Mouse (Mus musculus) MEL (cell line): ENCODE data around the gene Rbm25. TPM values are rescaled to one million over a fixed set of nuclear protein-coding genes. Genes with fewer than 3 reads are reported as not detected.

ENCODE experiments used
- DNase-seq: peaks from one replicate; pipeline ENCODE4 v3.0.0; 2011; ENCODE audit warnings: low read depth, low spot score
- H3K27ac ChIP-seq: 2 replicates; pipeline ENCODE4 v1.5.1; 2012; ENCODE audit warnings: low read depth, mild to moderate bottlenecking, control low read depth, low read length, moderate library complexity; ENCODE audit not compliant: control insufficient read depth
- H3K27me3 ChIP-seq, 2 experiments: fragments of 150-350 bp in 1 of 2; sonication (generic) in 1 of 2; 2 replicates each; pipeline ENCODE4 v1.6.1; 2012; ENCODE audit warnings: low read length in 2 of 2, mild to moderate bottlenecking in 2 of 2, improper control_type of control experiment in 1 of 2, moderate library complexity in 1 of 2; ENCODE audit not compliant: insufficient read depth in 2 of 2, control insufficient read depth in 1 of 2
- H3K36me3 ChIP-seq, 2 experiments: 2 replicates each; pipeline ENCODE4 v1.6.1; 2012 to 2014; ENCODE audit warnings: low read length in 2 of 2, improper control_type of control experiment in 1 of 2, inconsistent platforms in 1 of 2, mild to moderate bottlenecking in 1 of 2; ENCODE audit not compliant: insufficient read depth in 2 of 2, control insufficient read depth in 1 of 2
- H3K4me1 ChIP-seq, 2 experiments: fragments of 150-350 bp in 1 of 2; sonication (generic) in 1 of 2; 2 replicates each; pipeline ENCODE4 v1.6.1; 2012; ENCODE audit warnings: low read length in 2 of 2, improper control_type of control experiment in 1 of 2, mild to moderate bottlenecking in 1 of 2; ENCODE audit not compliant: insufficient read depth in 2 of 2, control insufficient read depth in 1 of 2
- H3K4me3 ChIP-seq, 2 experiments: fragments of 150-350 bp in 1 of 2; sonication (generic) in 1 of 2; 2 replicates each; pipeline ENCODE4 v1.5.1; 2012; ENCODE audit warnings: low read depth in 2 of 2, low read length in 2 of 2, mild to moderate bottlenecking in 2 of 2, moderate library complexity in 2 of 2, control low read depth in 1 of 2, improper control_type of control experiment in 1 of 2; ENCODE audit not compliant: control insufficient read depth in 1 of 2, insufficient read depth in 1 of 2
- H3K79me2 ChIP-seq: 2 replicates; pipeline ENCODE4 v1.6.1; 2012; ENCODE audit warnings: mild to moderate bottlenecking, low read length, moderate library complexity; ENCODE audit not compliant: control insufficient read depth, poor library complexity, insufficient read depth
- H3K9ac ChIP-seq: 2 replicates; pipeline ENCODE4 v1.6.1; 2012; ENCODE audit warnings: low read depth, mild to moderate bottlenecking, control low read depth, low read length, moderate library complexity; ENCODE audit not compliant: control insufficient read depth, poor library complexity, severe bottlenecking
- H3K9me3 ChIP-seq: fragments of 150-350 bp; sonication (generic); replicated peaks from 2 replicates; pipeline ENCODE4 v1.6.1; 2012; ENCODE audit warnings: mild to moderate bottlenecking, low read length, improper control_type of control experiment, moderate library complexity; ENCODE audit not compliant: insufficient read depth
- BHLHE40 ChIP-seq: IDR thresholded peaks from 2 replicates; pipeline ENCODE4 v1.6.1; 2012; ENCODE audit warnings: low read depth, mild to moderate bottlenecking, inconsistent platforms, low read length, improper control_type of control experiment, borderline replicate concordance
- CHD1 ChIP-seq: IDR thresholded peaks from 2 replicates; pipeline ENCODE4 v1.6.1; 2012; ENCODE audit warnings: low read depth, mild to moderate bottlenecking, inconsistent platforms, low read length, improper control_type of control experiment
- CTCF ChIP-seq, 3 experiments: IDR thresholded peaks in 2 of 3; conservative IDR thresholded peaks in 1 of 3; 2 replicates each; pipeline ENCODE4 v1.5.1; 2011 to 2012; ENCODE audit warnings: low read length in 3 of 3, low read depth in 2 of 3, mild to moderate bottlenecking in 2 of 3, improper control_type of control experiment in 1 of 3, inconsistent platforms in 1 of 3, mixed read lengths in 1 of 3, moderate library complexity in 1 of 3; ENCODE audit not compliant: control insufficient read depth in 1 of 3, insufficient read depth in 1 of 3, poor library complexity in 1 of 3, severe bottlenecking in 1 of 3
- E2F4 ChIP-seq: IDR thresholded peaks from 2 replicates; pipeline ENCODE4 v1.6.1; 2011; ENCODE audit warnings: low read depth, low read length, improper control_type of control experiment, borderline replicate concordance
- ELF1 ChIP-seq: IDR thresholded peaks from 2 replicates; pipeline ENCODE4 v1.6.1; 2014; ENCODE audit warnings: low read depth, mild to moderate bottlenecking, inconsistent platforms, low read length, improper control_type of control experiment, moderate library complexity
- ETS1 ChIP-seq: IDR thresholded peaks from 2 replicates; pipeline ENCODE4 v1.6.1; 2012; ENCODE audit warnings: low read depth, mild to moderate bottlenecking, inconsistent platforms, low read length, improper control_type of control experiment, moderate library complexity
- MAX ChIP-seq: IDR thresholded peaks from 2 replicates; pipeline ENCODE4 v1.6.1; 2011; ENCODE audit warnings: low read length, improper control_type of control experiment
- MAZ ChIP-seq: IDR thresholded peaks from 2 replicates; pipeline ENCODE4 v1.6.1; 2012; ENCODE audit warnings: low read depth, mild to moderate bottlenecking, inconsistent platforms, low read length, improper control_type of control experiment
- MEF2A ChIP-seq: IDR thresholded peaks from 2 replicates; pipeline ENCODE4 v1.6.1; 2014; ENCODE audit warnings: low read depth, mild to moderate bottlenecking, inconsistent platforms, low read length, improper control_type of control experiment; ENCODE audit not compliant: poor library complexity, insufficient replicate concordance, severe bottlenecking; ENCODE audit errors: extremely low read depth
- MXI1 ChIP-seq: IDR thresholded peaks from 2 replicates; pipeline ENCODE4 v1.6.1; 2011; ENCODE audit warnings: mild to moderate bottlenecking, low read depth, low read length, improper control_type of control experiment
- MYB ChIP-seq: IDR thresholded peaks from 2 replicates; pipeline ENCODE4 v1.6.1; 2011; ENCODE audit warnings: mild to moderate bottlenecking, low read depth, low read length, improper control_type of control experiment
- MYC ChIP-seq: IDR thresholded peaks from 2 replicates; pipeline ENCODE4 v1.6.1; 2011; ENCODE audit warnings: low read depth, mild to moderate bottlenecking, low read length, improper control_type of control experiment, moderate library complexity
- NELFE ChIP-seq: IDR thresholded peaks from 2 replicates; pipeline ENCODE4 v1.6.1; 2011; ENCODE audit warnings: low read depth, low read length, improper control_type of control experiment
- POLR2A ChIP-seq, 2 experiments: IDR thresholded peaks; 2 replicates each; pipeline ENCODE4 v1.6.1; 2011 to 2012; ENCODE audit warnings: low read length in 2 of 2, mild to moderate bottlenecking in 2 of 2, control low read depth in 1 of 2, improper control_type of control experiment in 1 of 2, low read depth in 1 of 2, moderate library complexity in 1 of 2; ENCODE audit not compliant: control insufficient read depth in 1 of 2, insufficient read depth in 1 of 2, poor library complexity in 1 of 2
- RAD21 ChIP-seq: IDR thresholded peaks from 2 replicates; pipeline ENCODE4 v1.6.1; 2011; ENCODE audit warnings: mild to moderate bottlenecking, low read depth, low read length, improper control_type of control experiment
- SIN3A ChIP-seq: IDR thresholded peaks from 2 replicates; pipeline ENCODE4 v1.6.1; 2012; ENCODE audit warnings: low read length, improper control_type of control experiment, inconsistent platforms
- TBP ChIP-seq: IDR thresholded peaks from 2 replicates; pipeline ENCODE4 v1.8.0; 2011; ENCODE audit warnings: low read depth, low read length, improper control_type of control experiment
- UBTF ChIP-seq: IDR thresholded peaks from 2 replicates; pipeline ENCODE4 v1.6.1; 2012; ENCODE audit warnings: low read depth, mild to moderate bottlenecking, inconsistent platforms, low read length, improper control_type of control experiment, moderate library complexity, borderline replicate concordance; ENCODE audit not compliant: insufficient read depth
- ZKSCAN1 ChIP-seq: IDR thresholded peaks from 2 replicates; pipeline ENCODE4 v1.6.1; 2012; ENCODE audit warnings: low read depth, mild to moderate bottlenecking, inconsistent platforms, low read length, improper control_type of control experiment, moderate library complexity
- ZNF384 ChIP-seq: IDR thresholded peaks from 2 replicates; pipeline ENCODE4 v1.6.1; 2012; ENCODE audit warnings: low read depth, mild to moderate bottlenecking, inconsistent platforms, low read length, improper control_type of control experiment
- polyA plus RNA-seq, 2 experiments: library from polyadenylated mRNA; stranded (reverse) in 1 of 2; unstranded in 1 of 2; fragments of >175 nt in 1 of 2; fragments of >200 nt in 1 of 2; gene quantifications; 2 replicates each; pipeline versions ENCODE4 v1.2.1 to v1.2.4; 2012; ENCODE audit warnings: low replicate concordance in 2 of 2, low read depth in 1 of 2; ENCODE audit not compliant: insufficient read length in 2 of 2, insufficient read depth in 1 of 2, missing spikeins in 1 of 2
- total RNA-seq: library from RNA; depleted of rRNA; stranded (reverse); fragments of 300-350 nt; gene quantifications from 2 replicates; pipeline ENCODE4 v1.2.3, GENCODE M21; 2012

Rbm25 gene
- total and polyA plus RNA-seq, 3 experiments = 77.3 to 375 (median 124) TPM

GRCm38 (mm10) chr12:83687934-83688315 is 56.9 kb downstream of the Rbm25 start, which contains the start of gene Psen1 (continued):
- no peak for TF ChIP-seq UBTF
- peak; percentile 77 for TF ChIP-seq TBP
- TF ChIP-seq NELFE = peak; percentile 79
- TF ChIP-seq MXI1 = peak; percentile 87
- peak; percentile 8; the same call in 1 of the 2 replicates for TF ChIP-seq MYB
- no peak for TF ChIP-seq MEF2A
- peak; percentile 82 to 92 for TF ChIP-seq POLR2A (IDR thresholded peaks at IDR 0.05; ENCODE audit: control insufficient read depth in 1 of 2, insufficient read depth in 1 of 2, low read depth in 1 of 2, low read length in 2 of 2, poor library complexity in 1 of 2)
- TF ChIP-seq ELF1 = peak; percentile 74

GRCm38 (mm10) chr12:83688316-83689086 is 57.5 kb downstream of the Rbm25 start:
- Histone ChIP-seq H3K36me3 (peaks cover 3 to 20% of the 10 kb centered on the region in 2 experiments; a peak in 3 of 4 replicates), H3K79me2 (peaks cover 40% of the 10 kb centered on the region), H3K27me3 (no peaks in the 10 kb centered on the region), H3K4me1 (peaks cover 4% of the 10 kb centered on the region in 2 experiments; a peak in 2 of 4 replicates), H3K27ac (peak overlapping the region; percentile 69), H3K4me3 (peak overlapping the region; percentile 86 to 88), H3K9me3 (no peaks in the 10 kb centered on the region), H3K9ac (peak overlapping the region; percentile 94)
- peak; percentile 82 for DNase-seq
- TF ChIP-seq CTCF (IDR thresholded peaks at IDR 0.05 in 2 of 3, conservative IDR thresholded peaks at IDR 0.05 in 1 of 3; ENCODE audit: control insufficient read depth in 1 of 3, insufficient read depth in 1 of 3, low read depth in 2 of 3, low read length in 3 of 3, poor library complexity in 1 of 3, severe bottlenecking in 1 of 3) (no peak), E2F4 (peak; percentile 15; the same call in 1 of the 2 replicates), CHD1 (0 out of 2 replicates have a peak, but pooled peaks have one; percentile 20), MYC (peak; percentile 58; the same call in 1 of the 2 replicates), BHLHE40 (peak; percentile 26; the same call in 1 of the 2 replicates), ZNF384 (no peak), ELF1 (peak; percentile 62; the same call in 1 of the 2 replicates), MAX (peak; percentile 51), MAZ (0 out of 2 replicates have a peak, but pooled peaks have one; percentile 7), RAD21 (no peak), UBTF (no peak), ZKSCAN1 (no peak), SIN3A (peak; percentile 66; the same call in 1 of the 2 replicates), MXI1 (peak; percentile 83), ETS1 (0 out of 2 replicates have a peak, but pooled peaks have one; percentile 11)
- TF ChIP-seq, all 39 proteins: peak for 10
